Mouse (Mus musculus) ES-E14 (cell line): ENCODE data around the gene Sub1. TPM values are rescaled to one million over a fixed set of nuclear protein-coding genes. Genes with fewer than 3 reads are reported as not detected.

Experiments
- DNase-seq: peaks from one replicate; pipeline ENCODE4 v3.0.0-alpha.2; 2013; ENCODE audit warnings: low read depth, low spot score
- H3K27ac ChIP-seq: 2 replicates; pipeline ENCODE4 v1.5.1; 2012; ENCODE audit warnings: low read depth, mild to moderate bottlenecking, low read length, moderate library complexity, mixed read lengths; ENCODE audit not compliant: poor library complexity, insufficient read depth, severe bottlenecking
- H3K36me3 ChIP-seq: 2 replicates; pipeline ENCODE4 v1.6.1; 2012; ENCODE audit warnings: mild to moderate bottlenecking, low read length, moderate library complexity, mixed read lengths; ENCODE audit not compliant: control insufficient read depth, poor library complexity, insufficient read depth, severe bottlenecking
- H3K4me1 ChIP-seq, 2 experiments: fragments of 150-350 bp in 1 of 2; sonication (generic) in 1 of 2; 2 replicates each; pipeline ENCODE4 v1.6.1; 2012; ENCODE audit warnings: low read length in 2 of 2, mild to moderate bottlenecking in 1 of 2, mixed read lengths in 1 of 2; ENCODE audit not compliant: control insufficient read depth in 2 of 2, insufficient read depth in 2 of 2, poor library complexity in 1 of 2
- H3K4me3 ChIP-seq, 2 experiments: fragments of 150-350 bp in 1 of 2; sonication (generic) in 1 of 2; 2 replicates each; pipeline ENCODE4 v1.5.1; 2012; ENCODE audit warnings: low read length in 2 of 2, low read depth in 1 of 2, mild to moderate bottlenecking in 1 of 2, mixed read lengths in 1 of 2; ENCODE audit not compliant: insufficient read depth in 1 of 2, poor library complexity in 1 of 2, severe bottlenecking in 1 of 2
- H3K9ac ChIP-seq: 2 replicates; pipeline ENCODE4 v1.6.1; 2012; ENCODE audit warnings: low read depth, mild to moderate bottlenecking, low read length, mixed read lengths; ENCODE audit not compliant: poor library complexity, insufficient read depth, severe bottlenecking
- H3K9me3 ChIP-seq: fragments of 150-350 bp; sonication (generic); 2 replicates; pipeline ENCODE4 v1.6.1; 2012; ENCODE audit warnings: low read depth, mild to moderate bottlenecking, low read length; ENCODE audit not compliant: control insufficient read depth, insufficient read depth
- CHD2 ChIP-seq: IDR thresholded peaks from 2 replicates; pipeline ENCODE4 v1.6.1; 2014; ENCODE audit warnings: mild to moderate bottlenecking, low read depth, low read length, inconsistent platforms
- HCFC1 ChIP-seq: IDR thresholded peaks from 2 replicates; pipeline ENCODE4 v1.6.1; 2012; ENCODE audit warnings: low read length, inconsistent platforms, borderline replicate concordance; ENCODE audit not compliant: insufficient read depth
- MAFK ChIP-seq: IDR thresholded peaks from 2 replicates; pipeline ENCODE4 v1.6.1; 2014; ENCODE audit warnings: mild to moderate bottlenecking, low read depth, low read length, inconsistent platforms; ENCODE audit not compliant: insufficient read depth
- ZC3H11A ChIP-seq: IDR thresholded peaks from 2 replicates; pipeline ENCODE4 v1.6.1; 2012; ENCODE audit warnings: low read depth, mild to moderate bottlenecking, inconsistent platforms, low read length, borderline replicate concordance
- ZNF384 ChIP-seq: IDR thresholded peaks from 2 replicates; pipeline ENCODE4 v1.6.1; 2012; ENCODE audit warnings: low read depth, low read length, inconsistent platforms
- in situ Hi-C, 2 experiments: fragments of 600-800 bp; cut with MboI; formaldehyde crosslinking; loops; one replicate each; pipeline ENCODE4 v1.15.1; 2025; ENCODE audit warnings: low sequenced_read_pairs in 2 of 2, inconsistent platforms in 1 of 2; ENCODE audit not compliant: unreplicated experiment in 2 of 2
- total RNA-seq: library from RNA; depleted of rRNA; stranded (reverse); fragments of 300-350 nt; gene quantifications from 2 replicates; pipeline ENCODE4 v1.2.3, GENCODE M21; 2012

Sub1 gene
- total RNA-seq, 1 experiment, result 301 TPM

GRCm38 (mm10) chr15:11966367-11966766 is 30.4 kb downstream of the Sub1 start:
- no peak overlapping the region for H3K27ac ChIP-seq
- DNase-seq, result peak; percentile 22
- H3K9ac ChIP-seq, result no peak overlapping the region
- TF ChIP-seq ZC3H11A (peak; percentile 90), ZNF384 (0 out of 2 replicates have a peak, but pooled peaks have one; percentile 57), CHD2 (no peak), HCFC1 (no peak)
- in situ Hi-C loops, result loop anchor here (5.0 to 25.0 kb wide), 5 partner anchors 212 to 562 kb away; no protein-coding TSS in a partner anchor
- no peaks in the 10 kb centered on the region for H3K9me3 ChIP-seq
- H3K36me3 ChIP-seq, result no peaks in the 10 kb centered on the region
- no peaks in the 10 kb centered on the region for H3K4me1 ChIP-seq
- H3K4me3 ChIP-seq, result no peak overlapping the region

GRCm38 (mm10) chr15:11965201-11965845 is 31.5 kb downstream of the Sub1 start:
- H3K4me3 ChIP-seq, result no peak overlapping the region
- no peak for TF ChIP-seq ZC3H11A
- no peak for TF ChIP-seq CHD2
- no peak for TF ChIP-seq HCFC1
- TF ChIP-seq ZNF384, result no peak
- TF ChIP-seq MAFK, result no peak
- H3K27ac ChIP-seq, result no peak overlapping the region
- no peaks in the 10 kb centered on the region for H3K4me1 ChIP-seq
- in situ Hi-C loops, result loop anchor here (5.0 to 25.0 kb wide), 5 partner anchors 211 to 561 kb away; no protein-coding TSS in a partner anchor
- DNase-seq, result no peak
- no peaks in the 10 kb centered on the region for H3K9me3 ChIP-seq
- no peaks in the 10 kb centered on the region for H3K36me3 ChIP-seq
- no peak overlapping the region for H3K9ac ChIP-seq

DNA sequence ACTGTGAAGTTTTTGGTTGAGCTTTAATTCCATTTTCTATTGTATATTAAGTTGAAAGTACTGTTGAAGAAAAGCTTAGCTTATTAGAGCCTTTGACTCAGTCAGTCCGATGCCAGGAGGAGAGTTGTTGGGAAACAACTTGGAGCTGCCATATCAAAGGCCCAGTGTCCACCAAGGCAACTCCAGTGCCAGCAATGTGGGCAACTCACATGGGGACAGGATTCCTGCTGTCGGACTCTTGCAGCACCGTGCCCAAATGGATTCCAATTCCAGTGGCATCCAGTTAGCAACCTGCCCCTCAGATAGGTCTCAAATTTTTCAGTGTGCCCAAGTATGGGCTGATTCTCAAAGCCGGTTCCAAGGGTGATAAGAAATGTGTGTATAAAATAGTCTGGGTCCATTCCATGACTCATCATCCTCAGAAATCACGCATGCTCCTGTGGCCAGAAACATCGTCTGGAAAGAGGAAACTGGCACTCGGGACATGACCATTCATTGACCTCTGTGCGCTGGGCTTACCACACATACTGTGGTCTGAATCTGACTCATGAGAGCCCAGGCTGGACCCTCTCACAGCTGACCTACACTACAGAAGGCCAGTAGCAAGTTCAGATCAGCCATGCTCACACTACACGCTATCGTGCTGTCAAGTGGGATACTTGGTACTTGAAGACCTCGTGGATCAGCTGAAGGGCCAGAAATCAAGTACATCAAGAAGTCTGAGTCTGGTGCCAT is 32.8 kb downstream of the Sub1 start:
- no peak for DNase-seq
- Histone ChIP-seq H3K9me3 (no peaks in the 10 kb centered on the region), H3K4me1 (no peaks in the 10 kb centered on the region), H3K27ac (no peak overlapping the region), H3K9ac (no peak overlapping the region), H3K36me3 (no peaks in the 10 kb centered on the region), H3K4me3 (no peak overlapping the region)
- in situ Hi-C loops, result loop anchor here (10.0 to 25.0 kb wide), 4 partner anchors 209 to 559 kb away; no protein-coding TSS in a partner anchor
- no peak for TF ChIP-seq MAFK
- TF ChIP-seq ZNF384, result no peak
- TF ChIP-seq HCFC1, result no peak
- no peak for TF ChIP-seq CHD2
- no peak for TF ChIP-seq ZC3H11A

DNA sequence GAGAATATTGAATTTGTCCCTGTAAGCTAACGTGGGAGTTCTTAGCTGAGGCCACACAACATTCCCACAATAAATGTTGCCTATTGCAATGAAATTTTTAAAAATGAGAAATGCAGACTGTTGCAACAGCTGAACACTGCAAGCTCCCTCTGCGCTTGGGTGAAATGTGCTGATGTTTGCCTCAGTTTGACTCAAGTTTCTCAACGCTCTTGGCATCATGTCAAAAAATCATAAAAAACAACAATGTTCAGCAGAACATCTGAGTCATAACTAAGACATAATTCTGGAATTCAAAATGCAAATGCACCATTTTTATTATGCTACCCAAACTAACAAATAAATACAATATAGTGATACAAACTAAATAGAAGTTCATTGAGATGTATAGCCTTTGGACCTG is 37.1 kb downstream of the Sub1 start:
- Histone ChIP-seq H3K27ac (no peak overlapping the region), H3K4me3 (no peak overlapping the region), H3K36me3 (no peaks in the 10 kb centered on the region), H3K9ac (no peak overlapping the region), H3K9me3 (no peaks in the 10 kb centered on the region), H3K4me1 (no peaks in the 10 kb centered on the region)
- no peak for TF ChIP-seq MAFK
- no peak for TF ChIP-seq ZNF384
- no peak for DNase-seq
- in situ Hi-C loops, result loop anchor here (10.0 to 25.0 kb wide), 4 partner anchors 205 to 555 kb away; no protein-coding TSS in a partner anchor
